Mouse (Mus musculus): ENCODE measurements around the gene Catsperg2.
"Not testable (repeated sequence)": the region's sequence is repeated elsewhere in the genome, so short reads cannot be mapped to it uniquely, and the experiment has no call there.

Catsperg2 gene

GRCm38 (mm10) chr7:29726860-29727259 lies at the start of gene Catsperg2:
Gene Catsperg2, minus strand, starts transcription at chr7:29727032.
- not testable (repeated sequence) for DNase-seq (ENCODE audit: low spot score)

- DNase-seq (ENCODE audit: low spot score): no peak
Observed at GRCm38 (mm10) chr7:29776568-29776967, 49.7 kb upstream of the Catsperg2 start.

- no peak for DNase-seq (ENCODE audit: low spot score)
Observed at GRCm38 (mm10) chr7:29774371-29774770, 47.5 kb upstream of the Catsperg2 start.

GRCm38 (mm10) chr7:29773503-29773902 lies 46.7 kb upstream of the Catsperg2 start:
- no peak for DNase-seq (ENCODE audit: low spot score)

- DNase-seq (ENCODE audit: low spot score): no peak
Observed at GRCm38 (mm10) chr7:29768980-29769379, 42.1 kb upstream of the Catsperg2 start.

- DNase-seq (ENCODE audit: low spot score): peak; percentile 96
Observed at GRCm38 (mm10) chr7:29768090-29768900, 41.5 kb upstream of the Catsperg2 start, which contains the start of gene Zfp84. Gene Zfp84, plus strand, starts transcription at chr7:29768552.

GRCm38 (mm10) chr7:29767058-29767686 lies 40.3 kb upstream of the Catsperg2 start:
- peak; percentile 87 for DNase-seq (ENCODE audit: low spot score)

- no peak for DNase-seq (ENCODE audit: low spot score)
Observed at GRCm38 (mm10) chr7:29764702-29765101, 37.9 kb upstream of the Catsperg2 start.

GRCm38 (mm10) chr7:29760476-29760875 lies 33.6 kb upstream of the Catsperg2 start:
- no peak for DNase-seq (ENCODE audit: low spot score)

- no peak for DNase-seq (ENCODE audit: low spot score)
Observed at GRCm38 (mm10) chr7:29742258-29742657, 15.4 kb upstream of the Catsperg2 start.

- DNase-seq (ENCODE audit: low spot score): no peak
Observed at GRCm38 (mm10) chr7:29728055-29728454, 1.2 kb upstream of the Catsperg2 start.

GRCm38 (mm10) chr7:29725461-29726142 lies 1.2 kb downstream of the Catsperg2 start:
- not testable (repeated sequence) for DNase-seq (ENCODE audit: low spot score)

- not testable (repeated sequence) for DNase-seq (ENCODE audit: low spot score)
Observed at GRCm38 (mm10) chr7:29708891-29709290, 17.9 kb downstream of the Catsperg2 start.

GRCm38 (mm10) chr7:29695231-29695630 lies 31.6 kb downstream of the Catsperg2 start:
- not testable (repeated sequence) for DNase-seq (ENCODE audit: low spot score)

GRCm38 (mm10) chr7:29681868-29682267 lies 45.0 kb downstream of the Catsperg2 start:
- no peak for DNase-seq (ENCODE audit: low spot score)

Measured in lung, postnatal 25 days (tissue).